8 mouse cellular contexts compared by ENCODE assay signal in the genomic region with DNA sequence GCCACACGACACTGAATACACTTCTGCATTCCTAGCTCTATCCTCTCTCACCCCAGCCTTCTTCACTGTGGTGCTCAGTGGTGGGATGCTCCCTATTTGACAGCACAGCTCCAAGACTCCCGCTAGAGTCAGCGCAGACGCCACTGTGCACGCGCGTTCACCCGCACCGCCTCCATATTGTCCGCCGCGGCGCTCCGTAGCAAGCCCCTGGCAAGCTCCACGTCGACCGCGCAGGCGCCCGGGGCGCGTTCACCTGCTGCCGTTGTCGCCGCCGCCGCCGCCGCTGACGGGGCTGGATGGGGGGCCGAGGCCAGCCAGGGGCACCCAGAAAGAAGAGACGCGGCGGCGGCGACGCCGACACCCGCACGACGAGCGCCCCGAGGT. TPM values are rescaled to one million over a fixed set of nuclear protein-coding genes. Genes with fewer than 3 reads are reported as not detected.
DNase-seq lines count a peak whose midpoint lies in the region; ATAC-seq and TF ChIP-seq lines count a peak whose summit lies in the region.

Golga4 (plus strand) TSS at position 248 of the 384 bp plus-strand sequence.

- TF ChIP-seq CTCF in G1E (IDR thresholded peaks at IDR 0.05; ENCODE audit: low read depth, low read length): no peak

- ATAC-seq in G1E (ENCODE audit: extremely low read depth, insufficient number of reproducible peaks, low FRiP score, poor library complexity, severe bottlenecking): peak; percentile 68
- ATAC-seq in forebrain, embryonic 16.5 days: peak; percentile 96
- ATAC-seq in neural tube, embryonic 15.5 days (ENCODE audit: low FRiP score): peak; percentile 92

- H3K36me3 ChIP-seq in G1E (replicated peaks): peaks cover 23% of the 10 kb centered on the region
- no peaks in the 10 kb centered on the region for H3K36me3 ChIP-seq in forebrain, embryonic 16.5 days (ENCODE audit: control insufficient read depth, insufficient read depth)
- no peaks in the 10 kb centered on the region for H3K36me3 ChIP-seq in neural tube, embryonic 15.5 days

- H3K4me3 ChIP-seq in G1E (ENCODE audit: low read depth, low read length): peak within 1 kb of the TSS; percentile 86
- H3K4me3 ChIP-seq in forebrain, embryonic 16.5 days (replicated peaks; ENCODE audit: low read length): peak within 1 kb of the TSS; percentile 98
- H3K4me3 ChIP-seq in neural tube, embryonic 15.5 days (replicated peaks): peak within 1 kb of the TSS; percentile 75

- peak; percentile 85 for DNase-seq in G1E (ENCODE audit: low spot score)
- DNase-seq in cerebellum, adult 18-20 months: peak; percentile 91 to 98
- peak; percentile 72 for DNase-seq in heart, postnatal 25 days (ENCODE audit: low spot score)
- peak; percentile 92 to 95 for DNase-seq in layer of hippocampus, adult 18-20 months (ENCODE audit: low spot score in 2 of 2)
- peak; percentile 89 to 91 for DNase-seq in lung, adult 18-20 months
- peak; percentile 93 for DNase-seq in testis, postnatal 10 days (ENCODE audit: low spot score)

- H3K9me3 ChIP-seq in G1E (replicated peaks): no peaks in the 10 kb centered on the region
- H3K9me3 ChIP-seq in forebrain, embryonic 16.5 days (ENCODE audit: control insufficient read depth, low read length): no peaks in the 10 kb centered on the region
- H3K9me3 ChIP-seq in neural tube, embryonic 15.5 days (replicated peaks): no peaks in the 10 kb centered on the region

- peak within 1 kb of the TSS; percentile 99 for H3K4me2 ChIP-seq in forebrain, embryonic 16.5 days (ENCODE audit: low read length)
- H3K4me2 ChIP-seq in neural tube, embryonic 15.5 days: peak within 1 kb of the TSS; percentile 98

- H3K27me3 ChIP-seq in G1E (ENCODE audit: insufficient read depth, low read length): no peaks in the 10 kb centered on the region
- no peaks in the 10 kb centered on the region for H3K27me3 ChIP-seq in forebrain, embryonic 16.5 days (replicated peaks; ENCODE audit: control insufficient read depth, insufficient read depth, low read length)
- H3K27me3 ChIP-seq in neural tube, embryonic 15.5 days (replicated peaks): no peaks in the 10 kb centered on the region

- H3K9ac ChIP-seq in forebrain, embryonic 16.5 days (replicated peaks; ENCODE audit: low read depth, low read length): peak within 1 kb of the TSS; percentile 94
- peak within 1 kb of the TSS; percentile 88 for H3K9ac ChIP-seq in neural tube, embryonic 15.5 days (replicated peaks)

- WGBS in forebrain, embryonic 16.5 days: under 1% methylated on average over 43 of the region's 43 CpGs
- under 1% methylated on average over 43 of the region's 43 CpGs for WGBS in neural tube, embryonic 15.5 days

- peak within 1 kb of the TSS; percentile 69 for H3K27ac ChIP-seq in forebrain, embryonic 16.5 days (ENCODE audit: low read length)
- H3K27ac ChIP-seq in neural tube, embryonic 15.5 days (replicated peaks): peak within 1 kb of the TSS; percentile 76

- intact Hi-C loops in heart, postnatal 25 days (cut with DNase I): no loop called here

- peaks cover 29% of the 10 kb centered on the region for H3K4me1 ChIP-seq in G1E (ENCODE audit: insufficient read depth, low read depth, low read length)
- peaks cover 24% of the 10 kb centered on the region for H3K4me1 ChIP-seq in forebrain, embryonic 16.5 days (replicated peaks; ENCODE audit: control insufficient read depth, insufficient read depth, low read length)
- H3K4me1 ChIP-seq in neural tube, embryonic 15.5 days: peaks cover 39% of the 10 kb centered on the region

RNA-seq across cellular contexts. Expression of gene Golga4, which starts in this region (rescaled TPM):
- total RNA-seq in G1E (2014; fragmentation: Nextera tagmentation): 71.8 and 75.1 TPM in 2 replicates
- 78.9 and 90.9 TPM in 2 replicates for total RNA-seq in G1E (2017)
- polyA plus RNA-seq in G1E (2012): 10.3 and 11.1 TPM in 2 replicates
- polyA plus RNA-seq in forebrain, embryonic 16.5 days (2015; fragmentation: Nextera tagmentation; extraction: Ambion mirVana): 51.3 and 57.4 TPM in 2 replicates
- 100 to 1,000 TPM; 257 to 283 TPM for total RNA-seq in heart, postnatal 25 days (2021)
- 10 to 100 TPM; 81.1 to 82.8 TPM for total RNA-seq in layer of hippocampus, adult 18-20 months (2021)
- polyA plus RNA-seq in neural tube, embryonic 15.5 days (2015; fragmentation: Nextera tagmentation; extraction: Ambion mirVana): 44.4 and 45.2 TPM in 2 replicates

Comparison
In these comparisons a context has a peak if more than half of its experiments do, and no peak if none do; other contexts are left out.
1. Peak in every context shown above with its lines: DNase-seq, ATAC-seq, H3K4me3 ChIP-seq and H3K27ac ChIP-seq.